Mouse (Mus musculus) kidney, embryonic 14.5 days (tissue): ENCODE results near the gene Gpr171. TPM values are rescaled to one million over a fixed set of nuclear protein-coding genes. Genes with fewer than 3 reads are reported as not detected.

Source experiments
- polyA plus RNA-seq: library from polyadenylated mRNA; unstranded; fragments of >200 nt; fragmentation: Nextera tagmentation; extraction: Ambion mirVana; gene quantifications from 2 replicates; pipeline ENCODE4 v1.2.1, GENCODE M21; 2014

Gene Gpr171
- polyA plus RNA-seq, 1 experiment from 2014 or later: 0.58 TPM

Other genes starting within 250 kb of the Gpr171 start
- 6.5 and 7.2 TPM in 2 replicates for gene Clrn1, start 216.5 kb downstream of the Gpr171 start, polyA plus RNA-seq
- gene Med12l, start 96.0 kb downstream of the Gpr171 start, polyA plus RNA-seq: 2.2 and 4.1 TPM in 2 replicates
- 1.8 and 2.3 TPM in 2 replicates for gene P2ry14, start 51.8 kb upstream of the Gpr171 start, polyA plus RNA-seq
- gene Gpr87, start 93.3 kb upstream of the Gpr171 start, polyA plus RNA-seq: 0.34 TPM in 1 of 2 replicates, not detected in the other
- 0.14 and 0.62 TPM in 2 replicates for gene P2ry13, start 109.1 kb upstream of the Gpr171 start, polyA plus RNA-seq
- gene P2ry12, start 161.1 kb upstream of the Gpr171 start, polyA plus RNA-seq: 1.2 and 1.8 TPM in 2 replicates
- gene Igsf10, start 242.6 kb upstream of the Gpr171 start, polyA plus RNA-seq: 3.0 and 4.4 TPM in 2 replicates